Mouse (Mus musculus): ENCODE data around the gene Slc35b1. TPM values are rescaled to one million over a fixed set of nuclear protein-coding genes. Genes with fewer than 3 reads are reported as not detected.

Gene Slc35b1
- 6.9 and 7.6 TPM in 2 replicates for polyA plus RNA-seq (2012; ENCODE audit: low replicate concordance)

GRCm38 (mm10) chr11:95384319-95384972 is at the start of gene Slc35b1:
Gene Slc35b1 (plus strand): TSS chr11:95384692.

GRCm38 (mm10) chr11:95336568-95337128 is 47.8 kb upstream of the Slc35b1 start, which contains the start of gene Fam117a:
Gene Fam117a (plus strand): TSS chr11:95337018.

GRCm38 (mm10) chr11:95413641-95414535 is 29.4 kb downstream of the Slc35b1 start, which contains the start of gene Spop:
Gene Spop (plus strand): TSS chr11:95414080.

Other genes starting within 250 kb of the Slc35b1 start
- gene Dlx4, start 238.4 kb upstream of the Slc35b1 start, polyA plus RNA-seq (2012; ENCODE audit: low replicate concordance) = not detected in 2 replicates
- gene Tac4, start 123.2 kb upstream of the Slc35b1 start, polyA plus RNA-seq (2012; ENCODE audit: low replicate concordance) = 0.18 TPM in 1 of 2 replicates, not detected in the other
- gene Kat7, start 74.4 kb upstream of the Slc35b1 start, polyA plus RNA-seq (2012; ENCODE audit: low replicate concordance) = 17.9 and 24.9 TPM in 2 replicates
- 199 and 242 TPM in 2 replicates for gene Fam117a, start 47.7 kb upstream of the Slc35b1 start, polyA plus RNA-seq (2012; ENCODE audit: low replicate concordance)
- gene Spop, start 29.4 kb downstream of the Slc35b1 start, polyA plus RNA-seq (2012; ENCODE audit: low replicate concordance) = 35.0 and 60.7 TPM in 2 replicates
- gene Nxph3, start 129.9 kb downstream of the Slc35b1 start, polyA plus RNA-seq (2012; ENCODE audit: low replicate concordance) = not detected in 2 replicates
- gene Ngfr, start 203.0 kb downstream of the Slc35b1 start, polyA plus RNA-seq (2012; ENCODE audit: low replicate concordance) = 0.27 and 0.59 TPM in 2 replicates